Mouse (Mus musculus) erythroblast, embryonic 14.5 days (primary cell): ENCODE data around the gene Slc15a1.

Experiments used
- GATA1 ChIP-seq: IDR thresholded peaks from 2 replicates; pipeline ENCODE4 v1.6.1; 2012; ENCODE audit warnings: low read length, inconsistent platforms, mixed read lengths
- TAL1 ChIP-seq: IDR thresholded peaks from 3 replicates; pipeline ENCODE4 v1.6.1; 2012; ENCODE audit warnings: low read length, inconsistent platforms, mixed read lengths

DNA sequence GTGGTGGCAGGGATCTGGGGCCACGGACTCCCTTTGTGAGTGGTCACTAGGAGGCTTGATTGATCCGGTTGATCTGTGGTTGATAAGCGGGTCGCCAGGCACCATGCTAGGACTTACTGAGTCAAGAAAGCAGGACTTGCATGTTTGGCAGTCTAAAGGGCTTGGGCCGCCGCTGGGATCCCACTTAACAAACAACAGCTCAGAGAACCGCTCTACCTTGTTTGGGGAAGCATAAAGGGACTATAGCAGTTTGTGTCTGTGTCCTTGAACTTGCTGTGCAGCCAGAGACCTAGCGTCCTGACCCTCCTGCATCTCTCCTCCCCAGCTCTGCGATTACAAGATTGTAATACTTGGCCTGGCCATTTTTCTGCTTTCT lies 421 bp upstream of the Slc15a1 start:
- TF ChIP-seq TAL1: no peak
- no peak for TF ChIP-seq GATA1
